In genomic region chr9:88522569-88523334, GRCm38 (mm10) we compare ENCODE assay signal across 8 mouse cellular contexts. TPM values are rescaled to one million over a fixed set of nuclear protein-coding genes. Genes with fewer than 3 reads are reported as not detected.
DNase-seq lines count a peak whose midpoint lies in the region; ATAC-seq and TF ChIP-seq lines count a peak whose summit lies in the region.

No protein-coding gene starts in this region.

- peaks cover 2 to 8% of the 10 kb centered on the region in 2 experiments for H3K4me1 ChIP-seq in MEL (ENCODE audit: control insufficient read depth in 1 of 2, insufficient read depth in 2 of 2, low read length in 2 of 2)
- H3K4me1 ChIP-seq in cerebellum, adult 2 months (ENCODE audit: control insufficient read depth, insufficient read depth, low read length): no peaks in the 10 kb centered on the region; the same call in 1 of the 2 replicates
- peaks cover 9% of the 10 kb centered on the region for H3K4me1 ChIP-seq in lung, embryonic 16.5 days (replicated peaks; ENCODE audit: control insufficient read depth, insufficient read depth, low read length)

- H3K79me2 ChIP-seq in MEL (ENCODE audit: control insufficient read depth, insufficient read depth, low read length, poor library complexity): peaks cover 25% of the 10 kb centered on the region

- no peaks in the 10 kb centered on the region for H3K9me3 ChIP-seq in MEL (replicated peaks; ENCODE audit: insufficient read depth, low read length)
- H3K9me3 ChIP-seq in lung, embryonic 16.5 days (ENCODE audit: control insufficient read depth, low read length): no peaks in the 10 kb centered on the region

- no peak for TF ChIP-seq RAD21 in MEL (IDR thresholded peaks at IDR 0.05; ENCODE audit: low read depth, low read length)

- peak overlapping the region; percentile 85 for H3K4me2 ChIP-seq in lung, embryonic 16.5 days (ENCODE audit: low read depth, low read length)

- DNase-seq in MEL (ENCODE audit: low read depth, low spot score): peak; percentile 98
- DNase-seq in cerebellum, adult 2 months: peak; percentile 95 to 96
- DNase-seq in forelimb bud, embryonic 11.5 days (ENCODE audit: low read depth, low spot score): peak; percentile 97
- peak; percentile 89 for DNase-seq in layer of hippocampus, adult 9-10 months (ENCODE audit: low spot score)
- DNase-seq in ovary, postnatal 10 days (ENCODE audit: low spot score): peak; percentile 92
- peak; percentile 95 to 97 for DNase-seq in thymus, postnatal 10 days (ENCODE audit: low spot score in 2 of 2)

- WGBS in cerebellum, adult 2 months: under 1% methylated on average over 69 of the region's 69 CpGs
- WGBS in lung, embryonic 16.5 days: under 1% methylated on average over 69 of the region's 69 CpGs

- peak overlapping the region; percentile 75 to 99 for H3K4me3 ChIP-seq in MEL (ENCODE audit: control insufficient read depth in 1 of 2, insufficient read depth in 1 of 2, low read depth in 2 of 2, low read length in 2 of 2)
- peak overlapping the region; percentile 79 for H3K4me3 ChIP-seq in cerebellum, adult 2 months (replicated peaks; ENCODE audit: insufficient read depth, low read depth, low read length)
- H3K4me3 ChIP-seq in lung, embryonic 16.5 days (ENCODE audit: low read length): peak overlapping the region; percentile 67

- peak overlapping the region; percentile 98 for H3K27ac ChIP-seq in MEL (ENCODE audit: control insufficient read depth, low read depth, low read length)
- H3K27ac ChIP-seq in cerebellum, adult 2 months (ENCODE audit: insufficient read depth, low read length): 0 out of 2 replicates have a peak overlapping the region, but pooled peaks have one; percentile 15
- peak overlapping the region; percentile 94 for H3K27ac ChIP-seq in lung, embryonic 16.5 days (ENCODE audit: low read length)

- H3K9ac ChIP-seq in MEL (ENCODE audit: control insufficient read depth, low read depth, low read length, poor library complexity, severe bottlenecking): peak overlapping the region; percentile 99
- peak overlapping the region; percentile 83 for H3K9ac ChIP-seq in lung, embryonic 16.5 days (ENCODE audit: low read length)

- peak in 2 of 3 experiments; percentile 21 to 23; a peak in 2 of 6 replicates for TF ChIP-seq CTCF in MEL (IDR thresholded peaks at IDR 0.05 in 2 of 3, conservative IDR thresholded peaks at IDR 0.05 in 1 of 3; ENCODE audit: control insufficient read depth in 1 of 3, insufficient read depth in 1 of 3, low read depth in 2 of 3, low read length in 3 of 3, poor library complexity in 1 of 3, severe bottlenecking in 1 of 3)
- peak; percentile 14; the same call in 1 of the 2 replicates for TF ChIP-seq CTCF in cerebellum, adult 2 months (IDR thresholded peaks at IDR 0.05; ENCODE audit: borderline replicate concordance, insufficient read depth, low read depth, low read length)

- H3K36me3 ChIP-seq in MEL (ENCODE audit: control insufficient read depth in 1 of 2, insufficient read depth in 2 of 2, low read length in 2 of 2): peaks cover 4 to 19% of the 10 kb centered on the region in 2 experiments
- peaks cover 10% of the 10 kb centered on the region for H3K36me3 ChIP-seq in lung, embryonic 16.5 days (ENCODE audit: control insufficient read depth, insufficient read depth, low read length)

- peak; percentile 98 to 100 for TF ChIP-seq POLR2A in MEL (IDR thresholded peaks at IDR 0.05; ENCODE audit: control insufficient read depth in 1 of 2, insufficient read depth in 1 of 2, low read depth in 1 of 2, low read length in 2 of 2, poor library complexity in 1 of 2)
- TF ChIP-seq POLR2A in cerebellum, adult 2 months (IDR thresholded peaks at IDR 0.05; ENCODE audit: borderline replicate concordance, insufficient read depth, low read length): peak; percentile 99; the same call in 1 of the 2 replicates

- peak; percentile 90 for ATAC-seq in hematopoietic stem cell, adult 5-6 weeks (replicated peaks in 1 of 2; ENCODE audit: insufficient read depth in 1 of 2, low FRiP score in 2 of 2, low TSS enrichment in 1 of 2, low read depth in 1 of 2, poor library complexity in 2 of 2, severe bottlenecking in 2 of 2)
- peak; percentile 96 for ATAC-seq in lung, embryonic 16.5 days (ENCODE audit: low read depth)

- no peaks in the 10 kb centered on the region for H3K27me3 ChIP-seq in MEL (ENCODE audit: control insufficient read depth in 1 of 2, insufficient read depth in 2 of 2, low read length in 2 of 2)
- no peaks in the 10 kb centered on the region for H3K27me3 ChIP-seq in cerebellum, adult 2 months (ENCODE audit: control insufficient read depth, insufficient read depth, low read length)
- H3K27me3 ChIP-seq in lung, embryonic 16.5 days (ENCODE audit: control insufficient read depth, insufficient read depth, low read depth, low read length): no peaks in the 10 kb centered on the region

- TF ChIP-seq EP300 in MEL (IDR thresholded peaks at IDR 0.05; ENCODE audit: low read depth in 1 of 2, low read length in 2 of 2): peak in 1 of 2 experiments; percentile 53; a peak in 2 of 4 replicates

TF ChIP-seq in MEL, 35 proteins besides CTCF, POLR2A, EP300 and RAD21 (continues in another document):
- TF ChIP-seq GABPA (IDR thresholded peaks at IDR 0.05; ENCODE audit: low read depth, low read length) (no peak), NELFE (IDR thresholded peaks at IDR 0.05; ENCODE audit: low read depth, low read length) (peak; percentile 100), MXI1 (IDR thresholded peaks at IDR 0.05; ENCODE audit: low read depth, low read length) (peak; percentile 91), USF1 (IDR thresholded peaks at IDR 0.05; ENCODE audit: low read depth, low read length) (no peak), E2F4 (IDR thresholded peaks at IDR 0.05; ENCODE audit: borderline replicate concordance, low read depth, low read length) (no peak; the same call in 1 of the 2 replicates), GATA1 (IDR thresholded peaks at IDR 0.05; ENCODE audit: low read depth, low read length) (peak; percentile 27; the same call in 1 of the 2 replicates), SIN3A (IDR thresholded peaks at IDR 0.05; ENCODE audit: low read length) (peak; percentile 64), JUND (IDR thresholded peaks at IDR 0.05; ENCODE audit: low read depth, low read length) (no peak), ZKSCAN1 (IDR thresholded peaks at IDR 0.05; ENCODE audit: low read depth, low read length) (no peak), KAT2A (conservative IDR thresholded peaks at IDR 0.05; ENCODE audit: low read depth, low read length) (peak; percentile 53), RCOR1 (IDR thresholded peaks at IDR 0.05; ENCODE audit: low read depth, low read length) (no peak), ZNF384 (IDR thresholded peaks at IDR 0.05; ENCODE audit: low read depth, low read length) (peak; percentile 97), MYB (IDR thresholded peaks at IDR 0.05; ENCODE audit: low read depth, low read length) (no peak), MAFK (IDR thresholded peaks at IDR 0.05; ENCODE audit: borderline replicate concordance, low read depth, low read length) (no peak), TCF12 (IDR thresholded peaks at IDR 0.05; ENCODE audit: low read depth, low read length) (peak; percentile 49), USF2 (IDR thresholded peaks at IDR 0.05; ENCODE audit: borderline replicate concordance in 1 of 2, insufficient read depth in 1 of 2, low read depth in 1 of 2, low read length in 2 of 2) (no peak), ZMIZ1 (IDR thresholded peaks at IDR 0.05; ENCODE audit: low read depth, low read length) (peak; percentile 100), ELF1 (IDR thresholded peaks at IDR 0.05; ENCODE audit: low read depth, low read length) (peak; percentile 71), MAX (IDR thresholded peaks at IDR 0.05; ENCODE audit: low read length) (peak; percentile 88), POLR2AphosphoS2 (IDR thresholded peaks at IDR 0.05; ENCODE audit: low read length) (peak; percentile 100), MAZ (IDR thresholded peaks at IDR 0.05; ENCODE audit: low read depth, low read length) (no peak; the same call in 1 of the 2 replicates), MEF2A (IDR thresholded peaks at IDR 0.05; ENCODE audit: extremely low read depth, insufficient replicate concordance, low read depth, low read length, poor library complexity, severe bottlenecking) (0 out of 2 replicates have a peak, but pooled peaks have one; percentile 26), CHD1 (IDR thresholded peaks at IDR 0.05; ENCODE audit: low read depth, low read length) (peak; percentile 27; the same call in 1 of the 2 replicates), CHD2 (IDR thresholded peaks at IDR 0.05; ENCODE audit: low read length) (no peak), BHLHE40 (IDR thresholded peaks at IDR 0.05; ENCODE audit: borderline replicate concordance, low read depth, low read length) (no peak), POLR2AphosphoS5 (IDR thresholded peaks at IDR 0.05; ENCODE audit: borderline replicate concordance, low read depth, low read length) (peak; percentile 98; the same call in 1 of the 2 replicates), TAL1 (IDR thresholded peaks at IDR 0.05; ENCODE audit: low read length) (no peak), MYC (IDR thresholded peaks at IDR 0.05; ENCODE audit: low read depth, low read length) (peak; percentile 87), ETS1 (IDR thresholded peaks at IDR 0.05; ENCODE audit: low read depth, low read length) (peak; percentile 72)

RNA-seq across cellular contexts. Expression of gene Zfp949, which starts 25.1 kb away (rescaled TPM):
- 3.3 and 4.6 TPM in 2 replicates for total RNA-seq in MEL (2012; rRNA removed)
- 1 to 10 TPM in 1 of 2 experiments, not detected in 1; 4.5 TPM for polyA plus RNA-seq in MEL (2012; ENCODE audit: insufficient read depth in 1 of 2, insufficient read length in 2 of 2, low read depth in 1 of 2, low replicate concordance in 2 of 2, missing spikeins in 1 of 2)
- polyA plus RNA-seq in cerebellum, adult 2 months (2012; rRNA removed): 22.0 and 24.2 TPM in 2 replicates
- 12.9 and 15.9 TPM in 2 replicates for total RNA-seq in hematopoietic stem cell, adult 5-6 weeks (2017)
- 11.2 and 12.5 TPM in 2 replicates for polyA plus RNA-seq in lung, embryonic 16.5 days (2015; fragmentation: Nextera tagmentation; extraction: Ambion mirVana)

RNA-seq across cellular contexts. Expression of gene Syncrip, which starts 40.4 kb away (rescaled TPM):
- 153 and 156 TPM in 2 replicates for total RNA-seq in MEL (2012; rRNA removed)
- 100 to 1,000 TPM; 125 to 162 TPM for polyA plus RNA-seq in MEL (2012; ENCODE audit: insufficient read depth in 1 of 2, insufficient read length in 2 of 2, low read depth in 1 of 2, low replicate concordance in 2 of 2, missing spikeins in 1 of 2)
- 27.3 and 30.1 TPM in 2 replicates for polyA plus RNA-seq in cerebellum, adult 2 months (2012; rRNA removed)
- total RNA-seq in hematopoietic stem cell, adult 5-6 weeks (2017): 232 and 322 TPM in 2 replicates
- polyA plus RNA-seq in lung, embryonic 16.5 days (2015; fragmentation: Nextera tagmentation; extraction: Ambion mirVana): 82.4 and 89.0 TPM in 2 replicates

RNA-seq across cellular contexts. Expression of gene Trim43a, which starts 57.9 kb away (rescaled TPM):
- total RNA-seq in MEL (2012; rRNA removed): not detected in 2 replicates
- not detected for polyA plus RNA-seq in MEL (2012; ENCODE audit: insufficient read depth in 1 of 2, insufficient read length in 2 of 2, low read depth in 1 of 2, low replicate concordance in 2 of 2, missing spikeins in 1 of 2)
- 0.36 and 0.52 TPM in 2 replicates for polyA plus RNA-seq in cerebellum, adult 2 months (2012; rRNA removed)
- total RNA-seq in hematopoietic stem cell, adult 5-6 weeks (2017): not detected in 2 replicates
- 0.26 TPM in 1 of 2 replicates, not detected in the other for polyA plus RNA-seq in lung, embryonic 16.5 days (2015; fragmentation: Nextera tagmentation; extraction: Ambion mirVana)

Comparison
In these comparisons a context has a peak if more than half of its experiments do, and no peak if none do; other contexts are left out.
1. Peak in every context shown above with its lines: DNase-seq, ATAC-seq, H3K4me3 ChIP-seq and H3K27ac ChIP-seq.
2. H3K27ac ChIP-seq: peak in every context shown above with its lines; median percentile 98 in MEL; 94 in lung, embryonic 16.5 days; 15 in cerebellum, adult 2 months.